Mouse (Mus musculus) kidney, postnatal 25 days (tissue): ENCODE data around the gene Pgs1.

ENCODE experiments used
- DNase-seq, 2 experiments: peaks; one replicate each; pipeline ENCODE4 v3.0.0; 2021; ENCODE audit warnings: mixed read lengths in 2 of 2

Gene Pgs1

DNA sequence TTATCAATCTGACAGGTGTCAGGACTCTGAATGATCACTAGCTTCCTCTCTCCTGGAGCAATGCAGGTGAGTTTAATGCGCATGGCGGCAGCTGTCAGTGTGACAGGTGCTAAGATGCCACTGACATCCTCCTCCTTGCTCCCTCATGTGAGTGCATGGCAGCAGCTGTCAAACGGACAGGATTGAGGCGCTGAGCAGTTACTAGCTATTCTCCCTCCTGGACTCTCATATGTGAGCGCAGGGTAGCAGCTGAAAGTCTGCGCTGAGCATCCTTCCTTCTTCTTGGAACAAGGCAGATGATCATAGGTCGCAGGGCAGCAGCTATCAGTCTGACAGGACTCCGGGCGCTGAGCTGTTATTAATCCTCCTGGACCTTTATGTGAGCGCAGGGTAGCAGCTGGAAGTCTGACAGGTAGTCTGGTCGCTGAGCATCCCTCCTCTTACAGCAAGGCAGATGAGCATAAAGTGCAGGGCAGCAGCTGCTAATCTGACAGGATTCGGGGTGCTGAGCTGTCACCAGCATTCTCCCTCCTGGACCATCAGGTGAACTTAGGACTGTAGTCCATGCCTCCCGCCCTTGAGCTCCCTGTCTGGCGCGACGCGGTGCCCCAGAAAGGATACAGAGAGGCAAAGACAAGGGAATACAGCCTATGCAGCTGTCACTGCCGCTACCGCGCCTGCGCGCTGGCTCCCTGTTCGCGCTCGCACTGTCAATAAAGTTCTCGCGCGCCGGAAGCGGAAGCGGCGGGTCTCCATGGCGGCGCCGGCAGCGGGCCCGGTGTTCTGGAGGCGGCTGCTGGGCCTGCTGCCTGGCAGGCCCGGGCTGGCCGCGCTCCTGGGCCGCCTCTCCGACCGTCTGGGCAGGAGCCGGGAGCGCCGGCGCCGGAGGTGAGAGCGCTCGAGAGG, at the start of gene Pgs1:
Gene Pgs1 (plus strand): TSS at position 167 of the 906 bp plus-strand sequence.
- DNase-seq = peak; percentile 90 to 94

DNA sequence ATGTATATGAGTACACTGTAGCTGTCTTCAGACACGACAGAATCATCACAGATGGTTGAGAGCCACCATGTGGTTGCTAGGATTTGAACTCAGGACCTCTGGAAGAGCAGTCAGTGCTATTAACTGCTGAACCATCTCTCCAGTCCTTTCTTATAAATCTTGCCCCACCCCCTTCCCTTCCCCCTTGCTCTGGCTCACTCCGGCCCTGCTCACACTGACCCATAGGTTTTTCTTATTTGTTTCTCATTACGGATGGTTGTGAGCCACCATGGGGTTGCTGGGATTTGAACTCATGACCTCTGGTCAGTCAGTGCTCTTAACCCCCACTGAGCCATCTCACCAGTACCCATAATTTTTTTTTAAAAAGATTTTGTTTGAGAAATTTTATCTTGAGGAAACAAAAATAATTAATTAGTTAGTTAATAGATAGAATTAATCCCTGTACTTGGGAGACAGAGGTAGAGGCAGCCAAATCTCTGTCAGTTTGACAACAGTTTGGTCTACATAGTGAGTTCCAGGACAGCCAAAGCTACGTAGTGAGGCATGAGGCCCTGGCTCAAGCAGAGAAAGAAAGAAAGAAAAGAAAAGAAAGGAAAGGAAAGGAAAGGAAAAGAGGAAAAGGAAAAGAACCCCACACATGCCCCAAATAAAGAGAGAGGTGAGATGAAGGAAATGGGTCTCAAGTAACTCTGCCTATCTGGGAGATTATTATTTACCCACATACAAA, 46.9 kb upstream of the Pgs1 start:
- DNase-seq = no peak

DNA sequence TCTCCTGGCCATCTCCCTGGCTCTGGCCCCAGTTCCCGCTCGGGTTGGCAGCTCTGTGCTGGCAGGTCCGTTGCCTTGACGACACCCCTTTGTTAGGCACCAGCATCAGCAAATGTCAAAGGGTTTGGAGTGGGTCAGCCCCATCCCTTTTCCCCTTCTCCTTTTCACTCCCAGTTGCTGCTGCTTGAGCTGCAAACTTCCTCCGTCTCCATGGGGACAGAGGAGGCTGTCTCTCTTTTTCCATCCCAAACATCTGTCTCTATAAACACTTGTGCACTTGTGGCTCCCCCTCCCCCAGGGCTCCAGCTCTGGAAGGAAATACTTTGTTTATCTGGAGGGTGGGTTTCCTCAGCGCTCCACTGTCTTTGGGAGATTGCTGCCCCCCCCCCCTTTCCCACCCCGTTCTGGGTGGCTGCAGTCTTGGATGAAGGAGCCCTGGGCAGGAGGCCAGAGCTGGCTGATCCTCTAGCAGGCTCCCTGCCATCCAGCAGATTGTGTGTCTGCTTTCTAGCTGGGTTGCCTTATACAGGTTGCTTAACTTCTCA, 46.3 kb upstream of the Pgs1 start:
- peak; percentile 82 to 86 for DNase-seq

DNA sequence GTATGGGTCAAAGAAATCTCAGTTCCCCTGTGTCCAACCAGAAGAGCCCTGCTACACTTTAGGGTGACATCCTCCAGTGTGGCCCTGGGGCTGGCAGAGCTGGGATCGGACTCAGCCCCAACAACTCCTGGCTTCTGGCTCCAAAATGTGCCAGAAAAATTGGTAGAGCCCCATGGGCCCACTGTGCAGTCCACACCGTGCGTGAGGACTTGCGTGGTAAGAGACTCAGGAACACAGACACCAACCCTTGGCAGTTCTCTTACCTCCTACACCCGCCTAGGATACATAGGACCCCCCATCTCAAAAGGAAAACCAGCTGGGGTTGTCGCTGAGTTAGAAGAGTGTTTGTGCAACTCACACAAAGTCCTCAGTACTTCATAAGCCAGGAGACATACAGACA, 45.2 kb upstream of the Pgs1 start:
- no peak for DNase-seq

DNA sequence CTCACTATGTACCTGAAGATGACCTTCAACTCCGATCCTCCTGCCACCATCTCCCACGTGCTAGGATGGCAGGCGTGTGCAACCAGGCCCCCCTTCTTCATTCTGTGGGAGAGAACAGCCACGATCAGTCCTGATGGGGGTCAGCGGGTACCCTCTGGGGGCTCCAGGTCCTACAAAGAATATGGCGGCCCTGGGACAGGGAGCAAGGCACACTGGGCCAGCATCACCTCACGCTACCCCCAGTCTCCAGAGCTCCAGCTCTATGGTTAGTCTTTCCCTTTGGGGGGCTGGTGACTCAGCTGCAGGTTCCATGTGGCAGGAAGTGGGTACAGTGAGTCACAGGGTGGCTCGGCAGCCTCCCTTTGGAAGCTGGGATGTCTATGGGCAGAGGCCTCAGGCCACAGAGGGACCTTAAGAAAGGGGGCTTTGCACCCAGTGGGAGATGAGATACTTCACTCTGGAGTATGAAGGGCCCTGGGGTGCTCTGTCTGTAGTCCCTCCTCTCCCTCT, 44.7 kb upstream of the Pgs1 start:
- DNase-seq = no peak

DNA sequence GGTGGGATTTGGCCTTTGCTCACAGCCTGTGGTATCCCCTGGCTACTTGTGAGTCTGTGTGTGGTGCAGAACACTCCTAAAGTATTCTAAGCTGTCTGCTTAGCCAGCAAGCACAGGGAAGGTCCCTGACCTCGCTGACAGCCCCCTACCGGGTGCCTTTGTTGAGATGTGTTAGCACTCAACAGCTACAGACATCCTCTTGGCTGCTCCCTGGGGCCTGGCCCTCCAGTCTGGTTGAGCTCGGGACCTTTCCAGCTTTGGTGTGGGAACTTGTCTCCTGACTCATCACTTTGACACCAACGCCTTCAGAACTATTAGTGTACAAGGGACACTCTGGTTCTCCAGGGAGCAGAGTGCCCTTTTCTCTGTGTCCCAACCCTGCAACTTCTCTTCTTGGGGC, 44.2 kb upstream of the Pgs1 start:
- DNase-seq = no peak

DNA sequence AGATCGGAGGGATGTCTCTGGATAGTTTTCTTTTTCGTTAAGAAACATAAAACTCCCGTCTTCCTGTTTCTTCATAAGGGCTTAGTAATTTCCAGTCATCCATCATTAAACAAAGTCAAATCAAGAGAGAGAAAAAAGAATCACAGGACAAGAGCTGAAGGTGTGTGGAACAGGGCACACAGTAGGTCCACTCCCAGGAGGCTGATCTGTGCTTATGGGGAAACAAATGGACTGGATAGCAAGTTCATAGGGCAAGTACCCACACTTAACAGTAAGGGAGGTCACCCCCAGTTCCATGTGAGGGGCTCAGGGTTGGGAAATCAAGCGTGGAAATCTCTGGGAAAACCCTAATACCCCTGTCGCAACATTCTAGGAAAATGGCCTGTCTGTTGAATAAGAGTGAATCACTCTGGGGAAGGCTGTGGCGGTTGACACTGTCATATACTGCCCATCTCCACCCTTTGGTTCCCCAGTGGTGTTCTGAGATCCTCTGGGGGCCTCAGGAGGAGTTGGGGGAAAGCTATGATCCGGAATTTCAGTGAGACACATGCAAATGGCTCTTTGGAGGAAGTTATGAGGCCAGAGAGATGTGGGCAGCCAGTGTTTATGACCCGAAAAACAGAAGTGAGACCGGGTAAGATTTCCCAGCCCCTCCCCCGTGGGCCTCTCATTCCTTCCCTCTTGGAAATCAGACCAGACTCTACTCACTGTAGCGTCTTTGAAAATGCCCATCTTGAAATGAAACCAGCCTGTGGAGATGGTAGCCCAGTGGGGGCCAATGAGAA, 39.7 kb upstream of the Pgs1 start:
- no peak for DNase-seq

DNA sequence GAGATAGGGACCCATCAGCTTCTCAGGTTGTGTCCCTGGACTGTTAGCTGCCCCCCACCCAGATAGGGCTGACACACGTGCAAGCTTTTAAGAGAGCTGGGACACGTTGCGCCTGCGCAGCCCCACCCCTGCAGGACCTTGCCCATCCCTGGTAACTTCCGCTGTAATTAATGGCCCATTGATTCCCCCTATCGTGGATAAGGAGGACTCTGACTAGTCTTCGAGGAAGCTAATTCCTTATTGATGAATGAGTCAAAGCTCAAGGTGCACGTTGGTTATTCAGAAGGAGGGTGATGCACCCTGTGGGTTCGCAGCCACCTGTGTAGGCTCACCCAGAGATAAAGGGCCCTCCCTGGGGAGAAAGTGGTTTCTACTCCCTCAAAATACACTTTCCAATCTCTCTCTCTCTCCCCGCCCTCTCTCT, 39.1 kb upstream of the Pgs1 start:
- DNase-seq = no peak

DNA sequence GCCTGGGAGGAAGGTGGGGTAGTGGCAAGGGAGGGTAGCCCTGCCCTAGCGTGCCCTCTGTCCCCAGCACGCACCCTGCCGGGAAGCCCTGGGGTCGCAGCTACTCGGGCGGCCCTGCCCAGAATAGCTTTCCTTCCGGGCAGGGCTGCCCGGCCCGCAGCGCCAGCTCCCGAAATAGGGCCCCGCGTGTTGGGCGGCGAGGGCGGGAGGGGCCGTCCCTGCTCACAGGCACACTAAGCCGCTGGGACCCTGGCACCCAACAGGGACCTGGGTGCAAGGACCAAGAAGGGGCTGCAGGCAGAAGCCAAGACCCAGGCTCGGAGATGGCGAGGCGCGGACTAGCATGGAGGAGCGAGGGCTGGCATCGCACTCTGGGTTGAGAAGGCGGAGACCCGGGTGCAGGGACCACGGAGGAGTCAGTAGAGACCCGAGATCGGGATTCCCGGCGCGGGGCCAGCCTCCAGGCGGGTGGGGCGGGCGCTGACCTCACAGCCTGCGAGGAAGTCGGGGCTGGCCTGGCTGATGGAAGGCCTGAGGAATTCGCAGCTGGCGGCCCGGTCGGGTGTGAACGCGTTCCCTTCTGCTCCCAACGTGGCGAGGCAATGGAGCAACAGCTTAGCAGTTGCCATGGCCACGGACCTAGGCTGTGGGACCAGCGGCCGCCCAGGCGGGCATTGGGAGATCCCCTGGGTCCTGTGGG, 36.5 kb upstream of the Pgs1 start:
- DNase-seq = peak; percentile 79 to 88

DNA sequence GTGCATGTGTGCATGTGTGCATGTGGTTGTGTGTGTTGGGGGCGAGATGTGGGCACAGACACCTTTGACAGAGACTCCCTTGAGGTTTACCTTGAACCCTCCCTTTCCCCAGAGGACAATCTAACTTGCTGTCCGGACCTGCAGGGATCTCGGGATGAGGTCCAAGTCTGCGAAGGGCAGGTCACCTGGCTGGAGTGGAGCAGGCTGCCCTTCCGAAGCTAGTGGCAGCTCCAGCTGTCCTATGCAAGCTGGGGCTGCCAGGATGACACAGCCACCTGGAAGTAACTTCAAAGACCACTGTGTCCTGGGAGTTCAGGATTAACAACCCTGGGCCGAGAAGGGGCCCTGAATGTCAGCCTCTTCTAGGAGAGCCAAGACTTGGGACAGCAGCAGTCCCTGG, 34.7 kb upstream of the Pgs1 start:
- DNase-seq = no peak

DNA sequence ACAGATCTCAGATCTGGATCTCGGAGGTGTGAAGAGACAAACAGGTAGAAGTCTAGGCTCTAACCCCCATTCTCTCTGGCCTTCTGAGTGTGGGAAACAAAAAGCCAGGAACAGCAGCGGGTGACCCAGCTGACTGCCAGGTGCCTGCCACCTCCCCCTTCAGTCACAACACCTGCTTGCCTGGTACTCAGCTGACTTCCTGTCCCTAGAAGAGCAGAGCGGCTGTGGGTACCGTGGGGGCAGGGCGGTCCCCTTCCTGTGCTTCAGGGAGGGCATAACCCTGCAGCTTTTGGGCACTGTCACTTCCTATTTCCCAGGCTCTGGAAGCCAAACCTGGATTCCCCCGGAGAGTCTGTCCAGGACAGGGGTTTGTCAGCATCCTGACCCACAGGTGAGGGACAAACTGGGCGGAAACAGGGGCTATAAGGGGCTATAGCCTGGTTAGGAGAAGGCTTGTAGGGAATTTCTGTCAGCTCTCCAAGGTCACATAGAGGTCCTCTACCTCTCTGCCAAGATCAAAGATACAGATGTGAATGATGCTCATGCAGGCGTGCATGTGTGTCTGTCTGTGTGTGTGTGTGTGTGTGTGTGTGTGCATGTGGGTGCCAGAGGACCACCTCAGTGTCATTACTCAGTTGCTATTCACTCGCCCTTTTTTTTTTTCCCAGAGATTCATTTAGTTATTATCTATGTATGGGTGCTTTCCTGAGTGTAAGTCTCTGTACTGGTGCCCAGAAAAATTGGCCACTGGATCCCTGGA, 33.7 kb upstream of the Pgs1 start:
- DNase-seq = peak in 1 of 2 experiments; percentile 77

DNA sequence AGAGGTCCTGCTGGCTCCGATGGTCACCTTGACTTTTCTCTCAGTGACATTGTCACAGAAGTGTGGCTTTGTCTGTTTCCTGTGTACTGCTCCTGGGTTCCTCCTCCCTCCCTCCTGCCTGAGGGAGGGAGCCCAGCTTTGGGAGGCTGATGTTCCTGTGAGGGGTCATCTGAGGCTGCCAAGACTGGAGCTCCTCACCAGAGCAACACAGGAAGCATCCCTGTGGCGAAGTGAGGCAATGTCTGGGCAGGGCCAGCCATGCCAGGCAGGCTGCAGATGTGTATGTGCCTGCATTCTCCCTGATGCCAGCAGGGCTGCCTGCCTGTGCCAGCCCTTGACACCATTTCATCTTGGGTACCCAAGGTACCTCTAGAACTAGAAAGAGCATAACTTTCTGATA, 32.0 kb upstream of the Pgs1 start:
- DNase-seq = peak in 1 of 2 experiments; percentile 63

DNA sequence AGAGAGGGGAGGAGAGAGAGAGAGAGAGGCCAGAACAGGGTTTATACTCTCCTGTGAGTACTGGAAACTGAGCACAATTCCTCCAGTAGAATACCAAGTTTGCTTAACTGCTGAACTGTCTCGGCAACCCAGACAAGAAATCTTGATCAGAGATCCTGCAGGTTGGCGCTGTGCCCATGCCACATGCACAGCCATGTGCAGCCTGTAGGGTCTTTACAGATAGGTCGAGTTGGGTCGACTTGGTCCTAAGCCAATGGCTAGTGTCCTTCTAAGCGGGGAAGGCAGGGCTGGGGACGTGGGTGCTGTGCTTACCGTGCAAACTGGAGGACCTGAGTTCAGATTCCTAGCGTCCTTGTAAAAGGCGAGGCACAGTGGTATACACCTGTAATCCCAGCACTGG, 31.3 kb upstream of the Pgs1 start:
- peak in 1 of 2 experiments; percentile 54 for DNase-seq

DNA sequence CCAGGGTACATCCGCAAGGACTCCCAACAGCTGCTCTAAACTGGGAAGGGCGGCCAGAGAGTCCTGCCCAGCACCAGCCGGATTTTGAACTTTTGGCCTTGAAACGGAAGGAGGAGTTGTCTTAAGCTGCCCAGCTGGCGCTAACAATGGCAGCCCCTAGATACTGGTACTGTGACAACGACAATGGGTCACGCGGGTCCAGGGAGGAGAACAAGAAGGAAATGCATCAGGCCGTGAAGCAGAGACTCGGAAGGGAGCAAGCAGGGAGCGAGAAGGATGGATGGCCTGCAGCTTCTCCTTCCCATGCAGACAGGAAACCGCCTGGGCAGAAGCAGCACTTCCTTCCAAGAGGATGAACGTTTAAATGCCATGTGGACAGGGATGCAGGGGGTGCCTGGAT, 30.5 kb upstream of the Pgs1 start:
- DNase-seq = peak; percentile 40 to 79

DNA sequence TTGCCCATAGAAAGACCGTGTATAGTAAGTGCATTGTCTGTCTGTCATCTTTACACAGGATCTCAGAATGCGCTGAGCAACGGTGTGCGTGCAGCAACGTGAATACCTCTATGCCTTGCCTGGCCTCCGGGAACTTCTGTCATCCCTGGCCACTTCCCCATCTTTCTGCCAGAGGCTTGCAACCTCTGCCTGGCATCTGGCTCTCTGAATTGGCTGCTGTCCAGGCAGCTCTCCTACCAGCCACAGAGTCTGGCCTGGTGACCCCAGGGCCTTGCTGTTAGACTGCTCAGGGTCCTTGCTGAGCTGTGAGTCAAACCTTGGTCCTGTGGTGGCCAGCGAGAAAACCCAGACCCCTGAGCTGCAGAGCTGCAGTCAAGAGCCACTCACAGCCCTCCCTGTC, 27.9 kb upstream of the Pgs1 start:
- DNase-seq = peak; percentile 51 to 65

DNA sequence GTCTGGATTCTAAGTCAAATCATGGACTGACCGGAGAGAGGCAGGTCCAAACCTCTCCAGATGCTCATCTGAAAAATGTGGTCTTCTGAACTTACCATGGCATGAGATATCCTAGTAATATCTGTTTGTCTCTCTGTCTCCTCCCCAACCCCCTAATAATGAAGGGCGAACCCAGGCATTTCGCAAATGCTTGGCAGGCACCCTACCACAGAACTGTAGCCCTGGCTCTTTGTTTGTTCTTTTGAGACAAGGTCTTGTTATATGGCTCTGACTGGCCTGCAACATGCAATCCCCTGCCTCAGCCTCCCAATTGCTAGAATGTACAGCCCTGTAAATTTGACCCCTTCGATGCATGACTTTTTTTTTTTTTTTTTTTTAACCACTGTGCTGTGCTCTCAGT, 26.9 kb upstream of the Pgs1 start:
- DNase-seq = no peak

DNA sequence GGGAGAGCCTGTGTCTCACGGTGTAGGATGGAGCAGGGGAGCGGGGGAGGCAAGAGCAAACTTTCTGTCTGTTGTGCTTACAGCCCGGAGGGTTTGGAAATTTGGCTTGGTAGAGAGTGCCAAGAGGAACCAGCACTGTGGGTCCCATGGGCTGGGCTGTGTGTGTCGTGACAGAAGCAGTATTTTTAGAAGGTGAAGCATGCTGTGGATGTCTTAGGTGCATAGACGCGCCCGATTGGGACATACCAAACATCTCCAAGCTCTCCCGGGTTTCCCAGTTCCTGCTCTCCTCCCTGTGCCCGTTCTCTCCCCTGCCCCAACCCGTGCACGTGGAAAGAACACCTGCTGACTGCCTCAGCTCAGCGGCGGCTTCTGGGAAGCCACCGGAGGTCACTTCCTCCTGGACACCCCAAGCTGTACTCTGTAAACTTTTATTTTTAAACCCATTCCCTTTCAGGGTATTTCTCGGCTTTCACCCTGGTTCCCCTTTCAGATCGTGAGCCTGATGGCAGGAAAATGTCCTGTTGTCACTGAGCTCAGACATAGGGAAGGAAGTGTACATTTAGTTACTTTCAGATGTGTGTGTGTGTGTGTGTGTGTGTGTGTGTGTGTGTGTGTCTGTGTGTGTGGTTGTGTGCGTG, 26.2 kb upstream of the Pgs1 start:
- DNase-seq = peak in 1 of 2 experiments; percentile 69

DNA sequence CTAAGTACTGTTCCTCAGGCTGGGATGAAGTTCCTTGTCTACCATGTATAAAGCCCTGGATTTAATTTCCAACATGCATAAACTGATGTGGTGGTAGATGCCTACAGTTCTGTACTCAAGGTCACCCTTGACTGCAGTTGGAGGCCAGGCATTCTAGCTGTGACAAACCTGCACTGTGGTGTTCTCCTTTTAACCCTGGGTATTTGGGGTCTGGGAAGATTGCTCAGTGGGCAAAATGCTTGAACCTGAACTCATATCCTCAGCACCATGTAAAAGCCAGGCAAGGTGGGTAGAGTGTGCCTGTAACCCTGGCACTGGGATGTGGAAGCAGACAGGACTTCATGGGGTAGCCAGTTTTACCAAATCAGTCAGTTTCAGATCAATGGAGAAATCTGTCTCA, 25.5 kb upstream of the Pgs1 start:
- no peak for DNase-seq

DNA sequence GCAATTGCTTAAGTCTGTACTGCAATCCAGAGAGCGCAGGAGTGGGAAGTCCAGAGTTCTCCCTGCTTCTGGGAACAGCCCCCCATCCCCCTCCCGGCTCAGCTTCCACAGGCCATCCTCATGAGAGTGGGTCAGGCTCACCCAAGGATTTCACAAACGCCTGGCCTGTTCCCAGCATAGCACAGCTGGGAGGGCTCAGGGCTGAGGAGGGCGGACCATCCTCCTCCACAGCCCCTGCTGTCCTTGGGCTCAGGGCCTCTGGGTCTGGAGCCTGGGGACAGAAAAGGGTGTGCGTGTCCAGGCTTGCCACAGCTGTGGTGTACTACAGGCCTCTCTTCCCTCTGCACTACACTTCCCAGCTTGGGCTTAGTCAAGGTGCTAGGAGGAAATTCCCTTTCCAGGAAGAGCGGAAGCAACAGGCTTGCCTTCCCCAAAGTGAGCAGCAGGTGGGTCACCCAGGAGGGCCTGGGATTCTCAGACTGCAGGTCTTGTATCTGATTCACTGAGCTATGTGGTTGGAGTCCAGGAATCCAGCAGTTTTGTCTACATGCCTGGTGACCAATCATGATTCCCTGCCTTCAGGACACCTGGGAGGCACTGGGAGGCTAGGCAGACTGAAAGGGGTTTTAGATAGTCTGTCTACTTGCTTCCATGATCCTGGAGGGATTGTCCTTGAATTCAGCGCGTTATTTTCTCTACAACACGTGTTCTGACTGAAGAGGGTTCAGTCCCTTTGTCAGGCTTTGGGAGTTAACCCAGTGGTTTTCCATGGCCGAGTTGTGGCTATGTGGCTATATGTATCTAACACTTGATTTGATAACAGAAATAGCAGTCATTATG, 23.6 kb upstream of the Pgs1 start:
- DNase-seq = peak; percentile 80 to 89
